Mouse (Mus musculus) embryo, embryonic 11 days (tissue): ENCODE results near the gene Hist1h2be.

Experiments
- DNase-seq: peaks from one replicate; pipeline ENCODE4 v3.0.0-alpha.2; 2015

The Hist1h2be gene

GRCm38 (mm10) chr13:23620733-23621531 lies at the start of gene Hist1h2be:
Gene Hist1h2be, minus strand, starts transcription at chr13:23621124.
- DNase-seq = peak; percentile 90

- no peak for DNase-seq
These were observed 41.6 kb upstream of the Hist1h2be start for GRCm38 (mm10) chr13:23662536-23662935.

- DNase-seq = no peak
These were observed 38.9 kb upstream of the Hist1h2be start for GRCm38 (mm10) chr13:23659636-23660366.

GRCm38 (mm10) chr13:23630653-23631052 lies 9.7 kb upstream of the Hist1h2be start:
- DNase-seq = peak; percentile 19

GRCm38 (mm10) chr13:23622861-23623450 lies 2.0 kb upstream of the Hist1h2be start:
- peak; percentile 46 for DNase-seq

GRCm38 (mm10) chr13:23622175-23622671 lies 1.3 kb upstream of the Hist1h2be start, which contains the start of gene Hist1h1e:
Gene Hist1h1e, minus strand, starts transcription at chr13:23622558.
- DNase-seq = peak; percentile 93

- DNase-seq = peak; percentile 82
These were observed 729 bp upstream of the Hist1h2be start for GRCm38 (mm10) chr13:23621532-23622174.

GRCm38 (mm10) chr13:23620056-23620732 lies 730 bp downstream of the Hist1h2be start:
- peak; percentile 7 for DNase-seq

GRCm38 (mm10) chr13:23611638-23612037 lies 9.3 kb downstream of the Hist1h2be start:
- DNase-seq = no peak

- no peak for DNase-seq
These were observed 10.5 kb downstream of the Hist1h2be start for GRCm38 (mm10) chr13:23610393-23610792.

GRCm38 (mm10) chr13:23609844-23610243 lies 11.1 kb downstream of the Hist1h2be start:
- no peak for DNase-seq

- no peak for DNase-seq
These were observed 11.7 kb downstream of the Hist1h2be start for GRCm38 (mm10) chr13:23609209-23609608.

- DNase-seq = no peak
These were observed 15.9 kb downstream of the Hist1h2be start for GRCm38 (mm10) chr13:23605052-23605451.

GRCm38 (mm10) chr13:23604452-23604851 lies 16.5 kb downstream of the Hist1h2be start:
- DNase-seq = no peak

- no peak for DNase-seq
These were observed 17.7 kb downstream of the Hist1h2be start for GRCm38 (mm10) chr13:23603182-23603699.

GRCm38 (mm10) chr13:23597957-23598356 lies 23.0 kb downstream of the Hist1h2be start:
- peak; percentile 83 for DNase-seq

- no peak for DNase-seq
These were observed 25.1 kb downstream of the Hist1h2be start for GRCm38 (mm10) chr13:23595622-23596372.

- no peak for DNase-seq
These were observed 25.7 kb downstream of the Hist1h2be start for GRCm38 (mm10) chr13:23595185-23595584.

GRCm38 (mm10) chr13:23593051-23593770 lies 27.7 kb downstream of the Hist1h2be start:
- no peak for DNase-seq

- no peak for DNase-seq
These were observed 28.3 kb downstream of the Hist1h2be start for GRCm38 (mm10) chr13:23592614-23593013.
